Comparison of ENCODE assay signal across 20 mouse cellular contexts in genomic region chr14:77248946-77249345, GRCm38 (mm10).
DNase-seq lines count a peak whose midpoint lies in the region; ATAC-seq and TF ChIP-seq lines count a peak whose summit lies in the region.
"Had no signal": no experiment of that assay in that cellular context is flagged by ENCODE, and none has a peak within 500 bp of the region (broad histone marks: within the 10 kb centered on the region; RNA-seq: fewer than 3 reads in every experiment).

No protein-coding gene starts in this region.

- TF ChIP-seq POLR2A in lung, adult 2 months (IDR thresholded peaks at IDR 0.05; ENCODE audit: borderline replicate concordance, extremely low read depth, low read depth, low read length) = no peak

- peaks cover 9% of the 10 kb centered on the region; the same call in 1 of the 2 replicates for H3K4me1 ChIP-seq in forebrain, embryonic 16.5 days (replicated peaks; ENCODE audit: control insufficient read depth, insufficient read depth, low read length)
- peaks cover 9% of the 10 kb centered on the region; the same call in 1 of the 2 replicates for H3K4me1 ChIP-seq in forebrain, postnatal 0 days (ENCODE audit: insufficient read depth)
- H3K4me1 ChIP-seq in embryonic facial prominence, embryonic 10.5 days = peaks cover 22% of the 10 kb centered on the region
- H3K4me1 ChIP-seq in lung, adult 2 months (ENCODE audit: control insufficient read depth, insufficient read depth, low read length) = no peaks in the 10 kb centered on the region
- H3K4me1 ChIP-seq: heart, embryonic 12.5 days; liver, embryonic 12.5 days had no signal

- H3K27ac ChIP-seq in forebrain, embryonic 16.5 days (ENCODE audit: low read length) = no peak overlapping the region
- no peak overlapping the region for H3K27ac ChIP-seq in forebrain, postnatal 0 days (ENCODE audit: low read depth, low read length)
- no peak overlapping the region for H3K27ac ChIP-seq in embryonic facial prominence, embryonic 10.5 days (replicated peaks)
- H3K27ac ChIP-seq: gastrocnemius, adult 2 months; liver, embryonic 12.5 days; midbrain, embryonic 12.5 days had no signal

- no peak overlapping the region for H3K9ac ChIP-seq in forebrain, embryonic 16.5 days (replicated peaks; ENCODE audit: low read depth, low read length)
- no peak overlapping the region for H3K9ac ChIP-seq in forebrain, postnatal 0 days
- H3K9ac ChIP-seq: heart, embryonic 12.5 days; liver, embryonic 12.5 days; lung, embryonic 14.5 days; midbrain, embryonic 12.5 days had no signal

- TF ChIP-seq CTCF in forebrain, postnatal 0 days (IDR thresholded peaks at IDR 0.05; ENCODE audit: low read depth) = no peak
- no peak for TF ChIP-seq CTCF in lung, adult 2 months (IDR thresholded peaks at IDR 0.05; ENCODE audit: insufficient read depth, low read length)

- no peaks in the 10 kb centered on the region; the same call in 1 of the 2 replicates for H3K9me3 ChIP-seq in forebrain, embryonic 16.5 days (ENCODE audit: control insufficient read depth, low read length)
- H3K9me3 ChIP-seq in forebrain, postnatal 0 days (ENCODE audit: low read length) = no peaks in the 10 kb centered on the region
- H3K9me3 ChIP-seq in embryonic facial prominence, embryonic 10.5 days = 0 out of 2 replicates have a peak, but pooled peaks cover 5% of the 10 kb centered on the region
- H3K9me3 ChIP-seq: heart, embryonic 12.5 days; liver, embryonic 12.5 days; midbrain, embryonic 12.5 days had no signal

- no peak for DNase-seq in forebrain, postnatal 0 days
- DNase-seq in 3T3-L1 (ENCODE audit: low read depth, low spot score) = peak; percentile 11
- DNase-seq in embryonic facial prominence, embryonic 10.5 days (ENCODE audit: low spot score) = peak; percentile 33
- peak; percentile 39 for DNase-seq in forelimb bud, embryonic 11.5 days (ENCODE audit: low read depth, low spot score)
- DNase-seq in lung, adult 2 months = no peak
- DNase-seq in thymus, postnatal 25 days = no peak
- DNase-seq in heart, postnatal 36 days = no peak
- DNase-seq: adrenal gland, postnatal 25 days; gastrocnemius, adult 2 months; kidney, adult 2 months; kidney, postnatal 10 days; left cerebral cortex, postnatal 4 days; lung, embryonic 14.5 days; thymus, postnatal 4 days had no signal

- H3K36me3 ChIP-seq in forebrain, embryonic 16.5 days (ENCODE audit: control insufficient read depth, insufficient read depth) = no peaks in the 10 kb centered on the region
- no peaks in the 10 kb centered on the region for H3K36me3 ChIP-seq in forebrain, postnatal 0 days (ENCODE audit: insufficient read depth)
- H3K36me3 ChIP-seq in embryonic facial prominence, embryonic 10.5 days (replicated peaks) = no peaks in the 10 kb centered on the region
- H3K36me3 ChIP-seq: G1E; heart, embryonic 12.5 days; liver, embryonic 12.5 days; midbrain, embryonic 12.5 days had no signal

- no peaks in the 10 kb centered on the region for H3K27me3 ChIP-seq in forebrain, embryonic 16.5 days (replicated peaks; ENCODE audit: control insufficient read depth, insufficient read depth, low read length)
- H3K27me3 ChIP-seq in forebrain, postnatal 0 days (ENCODE audit: insufficient read depth, low read length) = no peaks in the 10 kb centered on the region
- H3K27me3 ChIP-seq in embryonic facial prominence, embryonic 10.5 days (replicated peaks; ENCODE audit: low read depth, poor library complexity, severe bottlenecking) = no peaks in the 10 kb centered on the region
- H3K27me3 ChIP-seq: heart, embryonic 12.5 days; liver, embryonic 12.5 days; midbrain, embryonic 12.5 days had no signal

- intact Hi-C loops in heart, postnatal 36 days (cut with DNase I) = no loop called here

- no peak overlapping the region for H3K4me3 ChIP-seq in forebrain, embryonic 16.5 days (replicated peaks; ENCODE audit: low read length)
- no peak overlapping the region for H3K4me3 ChIP-seq in forebrain, postnatal 0 days (ENCODE audit: low read depth, low read length)
- H3K4me3 ChIP-seq in embryonic facial prominence, embryonic 10.5 days = no peak overlapping the region
- H3K4me3 ChIP-seq in lung, adult 2 months (replicated peaks; ENCODE audit: extremely low read depth, low read depth, low read length) = no peak overlapping the region
- H3K4me3 ChIP-seq: gastrocnemius, adult 2 months; heart, embryonic 12.5 days; liver, embryonic 12.5 days; midbrain, embryonic 12.5 days had no signal

- ATAC-seq in forebrain, embryonic 16.5 days = 0 out of 2 replicates have a peak, but pooled peaks have one; percentile 3
- ATAC-seq in forebrain, postnatal 0 days = no peak
- ATAC-seq: forebrain, embryonic 14.5 days; liver, embryonic 12.5 days had no signal

- no peak overlapping the region for H3K4me2 ChIP-seq in forebrain, embryonic 16.5 days (ENCODE audit: low read length)
- H3K4me2 ChIP-seq in forebrain, postnatal 0 days (ENCODE audit: low read depth) = no peak overlapping the region
- H3K4me2 ChIP-seq: heart, embryonic 12.5 days; liver, embryonic 12.5 days; lung, embryonic 14.5 days; midbrain, embryonic 12.5 days had no signal

- WGBS in forebrain, embryonic 16.5 days = 81% methylated on average over 7 of the region's 7 CpGs
- 81% methylated on average over 7 of the region's 7 CpGs for WGBS in forebrain, postnatal 0 days
- WGBS in embryonic facial prominence, embryonic 10.5 days = 69% methylated on average over 7 of the region's 7 CpGs
- 77% methylated on average over 7 of the region's 7 CpGs for WGBS in lung, adult 2 months

Comparison
In these comparisons a context has a peak if more than half of its experiments do, and no peak if none do; other contexts are left out.
1. DNase-seq: peak in 3T3-L1 (single experiment), embryonic facial prominence, embryonic 10.5 days (single experiment) and forelimb bud, embryonic 11.5 days (single experiment); none in forebrain, postnatal 0 days (single experiment), lung, adult 2 months (single experiment), thymus, postnatal 25 days (single experiment) and heart, postnatal 36 days (0 of 2).